Mouse (Mus musculus): ENCODE results near the gene Prpf3. TPM values are rescaled to one million over a fixed set of nuclear protein-coding genes. Genes with fewer than 3 reads are reported as not detected.
"Not testable (repeated sequence)": the region's sequence is repeated elsewhere in the genome, so short reads cannot be mapped to it uniquely, and the experiment has no call there.

Prpf3 gene
- total RNA-seq (2021): 10 to 100 TPM; 37.2 to 37.8 TPM
- long read RNA-seq, experiment 1, transcript Prpf3-201 (16 exons, 2,933 nt): major isoform, 11 of 17 reads
- long read RNA-seq, experiment 1, partial matches to known transcripts: 1 of 17 reads
- long read RNA-seq, experiment 1, other reads (novel, unspliced or antisense): 4 of 17 reads
- long read RNA-seq, experiment 2, transcript Prpf3-201 (16 exons, 2,933 nt): major isoform, 5 of 14 reads
- long read RNA-seq, experiment 2, partial matches to known transcripts: 1 of 14 reads
- long read RNA-seq, experiment 2, other reads (novel, unspliced or antisense): 8 of 14 reads

GRCm38 (mm10) chr3:95855502-95856089 is at the start of gene Prpf3:
Prpf3 (minus strand) TSS chr3:95855885.
- TF ChIP-seq CTCF (IDR thresholded peaks at IDR 0.05): peak; percentile 5; the same call in 1 of the 2 replicates
- peak; percentile 94 to 95 for DNase-seq (ENCODE audit: extremely low spot score in 1 of 2, low spot score in 2 of 2)
- Histone ChIP-seq H3K27ac (peak within 1 kb of the TSS; percentile 81), H3K4me3 (peak within 1 kb of the TSS; percentile 87)
- intact Hi-C loops (cut with DNase I): loop anchor here (5.0 kb wide), 1 partner anchor 197 kb away; no protein-coding TSS in a partner anchor

- H3K4me3 ChIP-seq: peak within 1 kb of the TSS; percentile 37
- no peak for DNase-seq (ENCODE audit: extremely low spot score in 1 of 2, low spot score in 2 of 2)
- no peak for TF ChIP-seq CTCF (IDR thresholded peaks at IDR 0.05)
- intact Hi-C loops (cut with DNase I): no loop called here
- peak within 1 kb of the TSS; percentile 66 for H3K27ac ChIP-seq
These were observed 48.9 kb upstream of the Prpf3 start, which contains the start of gene Car14 for GRCm38 (mm10) chr3:95904568-95904967. Car14 (minus strand) TSS chr3:95904691.

DNA sequence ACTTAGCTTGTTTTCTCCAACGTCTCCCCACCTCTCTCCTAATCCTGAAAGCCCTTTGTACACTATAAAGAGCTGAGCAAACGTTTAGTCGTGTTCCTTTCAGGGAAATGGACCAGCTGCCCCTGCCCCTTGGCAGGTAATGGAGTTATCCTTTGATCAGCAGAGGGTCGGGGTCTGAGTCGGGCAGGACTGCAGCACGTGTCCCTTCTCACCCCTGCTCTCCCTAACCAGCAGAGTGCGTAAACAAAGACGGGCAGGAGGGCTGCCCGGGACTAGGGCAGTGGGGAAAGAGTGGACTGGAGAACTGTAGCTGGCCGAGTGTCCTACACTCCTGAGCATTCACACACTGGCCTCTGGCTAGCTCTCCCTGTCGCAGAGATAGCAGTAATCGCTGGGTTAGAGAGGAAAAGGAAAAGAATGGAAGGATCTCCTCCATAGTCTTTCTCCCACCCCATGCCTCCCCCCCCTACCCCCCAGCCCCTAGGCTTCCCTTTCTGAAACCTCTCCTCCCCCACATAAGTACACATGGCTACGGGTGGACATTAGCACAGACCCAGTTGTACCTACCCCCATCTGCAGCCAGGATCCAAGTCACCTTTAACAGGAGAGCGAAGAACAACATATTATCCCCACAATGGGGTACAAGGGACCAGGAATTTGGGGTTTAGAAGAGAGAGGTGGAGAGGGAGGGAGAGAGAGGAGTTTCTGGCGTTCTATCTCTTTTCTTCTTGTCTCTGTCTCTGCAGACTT is 48.2 kb upstream of the Prpf3 start:
- DNase-seq (ENCODE audit: extremely low spot score in 1 of 2, low spot score in 2 of 2): no peak
- no peak for TF ChIP-seq CTCF (IDR thresholded peaks at IDR 0.05)
- Histone ChIP-seq H3K4me3 (peak overlapping the region; percentile 37), H3K27ac (peak overlapping the region; percentile 60)
- intact Hi-C loops (cut with DNase I): no loop called here

DNA sequence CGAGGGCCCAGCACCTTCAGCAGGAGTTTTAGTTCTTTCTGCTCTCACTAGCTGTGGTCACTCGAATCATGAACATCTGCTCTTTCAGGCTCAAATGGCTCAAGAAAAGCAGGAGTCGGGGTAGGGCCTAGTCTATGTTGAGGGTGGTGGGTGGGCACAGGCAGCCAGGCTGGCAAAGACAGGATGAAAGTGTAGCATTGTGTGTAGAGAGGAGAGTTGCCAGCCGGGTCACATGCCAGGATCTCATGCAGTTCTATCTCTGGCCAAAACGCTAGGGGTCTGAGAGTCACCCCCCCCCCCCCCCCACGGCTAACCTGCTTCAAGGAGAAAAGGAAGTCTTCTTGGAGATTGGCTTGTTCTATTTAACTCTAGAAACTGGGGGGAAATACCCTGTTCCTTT is 47.0 kb upstream of the Prpf3 start:
- intact Hi-C loops (cut with DNase I): no loop called here
- no peak for DNase-seq (ENCODE audit: extremely low spot score in 1 of 2, low spot score in 2 of 2)
- Histone ChIP-seq H3K4me3 (no peak overlapping the region), H3K27ac (peak overlapping the region; percentile 41; the same call in 1 of the 2 replicates)
- no peak for TF ChIP-seq CTCF (IDR thresholded peaks at IDR 0.05)

- no peak overlapping the region; the same call in 1 of the 2 replicates for H3K27ac ChIP-seq
- no peak for TF ChIP-seq CTCF (IDR thresholded peaks at IDR 0.05)
- intact Hi-C loops (cut with DNase I): no loop called here
These were observed 46.6 kb upstream of the Prpf3 start for GRCm38 (mm10) chr3:95902373-95902625.

GRCm38 (mm10) chr3:95901616-95902372 is 46.1 kb upstream of the Prpf3 start:
- Histone ChIP-seq H3K4me3 (no peak overlapping the region), H3K27ac (no peak overlapping the region; the same call in 1 of the 2 replicates)
- DNase-seq (ENCODE audit: extremely low spot score in 1 of 2, low spot score in 2 of 2): no peak
- intact Hi-C loops (cut with DNase I): no loop called here
- TF ChIP-seq CTCF (IDR thresholded peaks at IDR 0.05): no peak

More at GRCm38 (mm10) chr3:95902373-95902625, 46.6 kb upstream of the Prpf3 start:
- no peak overlapping the region for H3K4me3 ChIP-seq
- DNase-seq (ENCODE audit: extremely low spot score in 1 of 2, low spot score in 2 of 2): no peak

GRCm38 (mm10) chr3:95899800-95900524 is 44.3 kb upstream of the Prpf3 start:
- TF ChIP-seq CTCF (IDR thresholded peaks at IDR 0.05): no peak
- DNase-seq (ENCODE audit: extremely low spot score in 1 of 2, low spot score in 2 of 2): no peak
- no peak overlapping the region for H3K27ac ChIP-seq
- no peak overlapping the region for H3K4me3 ChIP-seq
- intact Hi-C loops (cut with DNase I): no loop called here

DNA sequence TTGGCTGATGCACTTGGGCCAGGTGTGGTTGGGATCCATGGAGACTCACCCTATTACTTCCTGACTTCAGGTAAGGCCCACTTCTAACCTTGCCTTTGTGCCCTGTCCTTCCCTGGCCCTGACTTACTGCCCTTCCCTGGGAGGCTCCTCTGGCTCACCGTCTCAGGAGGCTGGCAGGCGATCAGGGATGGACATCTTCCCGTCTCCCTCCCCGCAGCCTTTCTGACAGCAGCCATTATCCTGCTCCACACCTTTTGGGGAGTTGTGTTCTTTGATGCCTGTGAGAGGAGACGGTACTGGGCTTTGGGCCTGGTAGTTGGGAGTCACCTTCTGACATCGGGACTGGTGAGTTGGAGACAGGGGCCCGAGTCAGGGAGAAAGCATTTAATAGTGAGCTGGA is 39.8 kb upstream of the Prpf3 start:
- H3K4me3 ChIP-seq; intact Hi-C loops (cut with DNase I): not testable (repeated sequence)

DNA sequence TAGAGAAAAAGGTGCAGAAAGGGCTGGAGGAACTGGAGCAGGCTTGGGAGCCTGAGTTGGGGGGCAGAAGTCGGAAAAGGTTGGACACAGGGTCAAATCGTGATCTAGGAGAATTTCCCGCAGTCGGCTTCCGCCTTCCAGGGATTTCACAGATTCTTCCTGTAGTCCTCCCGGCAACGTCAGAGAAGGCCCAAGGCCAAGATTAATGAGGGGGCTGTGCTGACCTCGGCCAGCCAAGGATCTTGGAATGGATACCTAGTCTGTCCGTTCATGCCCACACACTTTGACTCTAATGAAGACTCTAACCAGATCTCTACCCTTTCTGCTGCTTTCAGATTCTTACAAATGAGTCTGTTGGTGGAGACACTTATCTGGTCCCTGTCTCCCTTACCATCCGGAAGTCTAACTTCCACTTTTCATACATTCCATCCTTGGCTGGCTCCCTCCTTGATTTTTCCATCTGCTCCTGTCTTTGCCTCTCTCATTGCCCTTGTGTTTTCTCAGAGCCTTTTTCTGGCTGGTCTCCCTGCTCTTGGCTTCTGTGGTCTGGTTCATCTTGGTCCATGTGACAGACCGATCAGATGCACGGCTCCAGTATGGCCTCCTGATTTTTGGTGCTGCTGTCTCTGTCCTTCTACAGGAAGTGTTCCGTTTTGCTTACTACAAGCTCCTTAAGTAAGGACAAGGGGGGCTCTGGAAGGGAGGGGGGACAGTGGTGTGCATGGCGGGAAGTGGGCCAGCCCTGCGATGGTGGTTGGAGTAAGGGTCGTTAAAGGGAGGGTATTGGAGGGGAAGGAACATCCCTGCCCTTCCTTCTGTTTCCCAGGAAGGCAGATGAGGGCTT is 38.9 kb upstream of the Prpf3 start:
- intact Hi-C loops (cut with DNase I): no loop called here
- peak overlapping the region; percentile 91 for H3K4me3 ChIP-seq
- peak overlapping the region; percentile 89 for H3K27ac ChIP-seq
- no peak for DNase-seq (ENCODE audit: extremely low spot score in 1 of 2, low spot score in 2 of 2)
- no peak for TF ChIP-seq CTCF (IDR thresholded peaks at IDR 0.05)

More for the DNA sequence above, 39.8 kb upstream of the Prpf3 start:
- H3K27ac ChIP-seq; DNase-seq (ENCODE audit: extremely low spot score in 1 of 2, low spot score in 2 of 2): not testable (repeated sequence)

GRCm38 (mm10) chr3:95893606-95894316 is 38.1 kb upstream of the Prpf3 start, which contains the start of gene Aph1a:
Aph1a (plus strand) TSS chr3:95893969.
- Histone ChIP-seq H3K4me3 (peak within 1 kb of the TSS; percentile 91), H3K27ac (peak within 1 kb of the TSS; percentile 89)
- DNase-seq (ENCODE audit: extremely low spot score in 1 of 2, low spot score in 2 of 2): peak; percentile 91 to 96
- intact Hi-C loops (cut with DNase I): not testable (repeated sequence)

Data from left cerebral cortex, adult 2 months (tissue).